Mouse (Mus musculus): ENCODE measurements around the gene Ntf5.

DNA sequence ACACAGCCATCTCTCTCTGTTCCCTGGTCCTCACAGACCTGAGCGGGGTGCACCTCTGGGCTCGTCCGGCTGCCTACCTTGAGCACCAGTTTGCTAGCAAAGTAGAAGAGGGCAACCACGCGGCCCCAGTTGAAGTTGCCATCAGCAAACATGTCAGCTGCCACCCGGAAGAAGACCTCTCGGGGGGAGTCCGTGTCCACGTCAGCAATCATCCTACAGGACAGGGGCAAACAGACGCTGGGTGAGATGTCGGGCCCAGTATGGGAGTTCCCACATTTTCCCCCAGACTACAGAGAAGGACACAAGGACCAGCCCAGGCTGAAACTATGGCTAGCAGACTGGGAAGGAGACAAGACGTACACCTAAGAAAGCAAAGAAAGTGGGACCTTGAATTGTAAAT lies 51.6 kb downstream of the Ntf5 start:
- TF ChIP-seq CTCF (IDR thresholded peaks at IDR 0.05; ENCODE audit: extremely low read depth, insufficient read depth, low read length) (no peak), POLR2A (IDR thresholded peaks at IDR 0.05; ENCODE audit: extremely low read depth, insufficient read depth, low read length) (no peak)

Data from cortical plate, adult 2 months (tissue).